Mouse (Mus musculus): ENCODE measurements at regions not wholly inside any gene's neighbourhood (a gene's known extent, or its start where the extent isn't known, plus 50 kb on each side); places are given as distances from the start of the nearest gene placed in this dataset.

DNA sequence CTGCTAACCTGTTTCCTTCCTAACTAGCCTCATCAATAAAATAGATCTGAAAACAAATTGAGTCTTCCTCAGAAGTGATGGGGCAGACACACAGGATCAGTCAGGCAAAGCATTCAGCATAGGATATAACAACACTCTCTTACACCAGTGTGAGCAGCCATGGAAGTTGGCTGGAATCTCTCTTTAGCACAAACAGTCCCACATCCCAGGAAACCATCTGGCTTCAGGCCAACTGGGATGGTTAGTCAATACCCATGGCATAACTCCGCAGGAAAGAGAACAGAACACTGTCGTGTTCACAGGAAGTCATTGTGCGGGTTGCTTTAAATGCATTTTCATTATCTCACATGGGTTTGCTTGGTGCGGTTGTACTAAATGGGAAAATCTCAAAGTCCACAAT, 256.2 kb upstream of the Rag2 start:
- DNase-seq (ENCODE audit: low spot score), result peak; percentile 4

DNA sequence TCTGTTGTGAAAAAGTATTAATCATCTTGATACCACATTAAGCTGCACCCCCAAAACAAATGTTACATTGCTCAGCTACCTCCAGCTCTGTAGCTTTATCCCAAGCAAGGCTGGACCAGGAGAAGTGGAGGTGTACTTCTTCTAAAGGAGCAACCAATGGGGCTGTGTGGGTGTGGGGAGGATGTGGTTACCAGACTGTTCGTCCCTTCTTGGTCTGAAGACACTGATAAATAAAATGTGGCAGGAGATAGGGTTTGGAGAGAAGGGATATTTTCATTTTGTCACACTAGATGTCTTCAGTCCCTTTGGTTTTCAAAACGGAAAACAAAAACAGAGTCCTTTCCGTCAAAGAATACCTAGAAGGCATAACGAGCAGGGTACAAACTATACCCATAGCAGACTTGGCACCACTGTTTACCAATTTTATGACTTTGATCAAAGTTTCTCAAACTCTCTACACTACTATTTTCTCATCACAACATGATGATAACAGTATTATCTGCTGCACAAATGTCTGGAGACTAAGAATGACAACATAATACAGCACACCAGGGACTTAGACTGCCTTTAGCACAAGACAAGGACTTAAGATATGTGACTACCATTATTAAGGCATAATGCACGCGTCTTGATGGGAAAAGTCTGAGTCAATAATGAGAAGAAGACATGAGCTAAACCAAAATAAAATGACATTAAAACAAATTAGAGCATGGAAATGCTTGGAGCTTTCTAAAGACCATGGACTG, 253.4 kb upstream of the Rag2 start:
- no peak for DNase-seq (ENCODE audit: low spot score)

GRCm38 (mm10) chr2:101371834-101372493, 252.6 kb upstream of the Rag2 start:
- no peak for DNase-seq (ENCODE audit: low spot score)

- DNase-seq (ENCODE audit: low spot score), result no peak
Observed at GRCm38 (mm10) chr2:101380595-101380994, 243.9 kb upstream of the Rag2 start.

GRCm38 (mm10) chr2:101415002-101415401, 209.5 kb upstream of the Rag2 start:
- no peak for DNase-seq (ENCODE audit: low spot score)

DNA sequence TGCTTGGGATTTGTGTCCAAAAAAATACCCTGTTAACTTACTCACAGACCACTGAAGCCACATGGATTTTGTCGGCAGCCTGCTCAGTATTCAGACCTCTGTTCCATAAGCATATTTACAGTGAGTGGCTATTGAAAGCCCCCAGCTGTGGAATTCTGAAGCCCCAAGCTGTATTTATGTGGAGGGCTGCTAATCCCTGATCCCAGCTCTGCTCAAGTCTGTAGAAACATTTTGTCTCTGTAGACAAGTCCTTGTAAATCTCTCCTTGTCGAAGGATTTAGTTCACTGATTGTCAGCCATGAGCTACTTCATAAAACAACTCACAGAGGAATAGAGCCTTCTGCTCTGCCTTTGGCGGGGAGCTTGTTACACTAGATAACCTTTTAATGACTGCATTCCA, 207.8 kb upstream of the Rag2 start:
- DNase-seq (ENCODE audit: low spot score), result no peak

GRCm38 (mm10) chr2:101433141-101433895, 191.2 kb upstream of the Rag2 start:
- no peak for DNase-seq (ENCODE audit: low spot score)

DNA sequence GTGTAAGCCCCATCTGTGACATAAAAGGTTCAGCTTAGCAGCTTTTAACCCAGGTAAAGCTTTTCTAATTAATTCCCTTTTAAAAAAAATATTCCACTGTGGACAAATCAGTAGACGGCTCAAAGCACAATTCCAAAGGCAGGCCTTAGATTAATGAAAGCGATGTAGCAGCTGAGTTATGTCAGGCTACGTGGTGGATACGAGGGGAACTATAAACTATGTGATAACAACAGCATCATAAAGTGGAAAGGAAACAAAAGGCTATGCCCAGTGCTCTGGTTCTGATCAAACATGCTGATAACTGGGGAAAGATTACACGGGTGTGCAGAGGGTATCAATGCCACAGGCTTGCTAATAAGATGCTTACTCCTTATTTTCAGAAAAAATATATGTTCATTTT, 184.3 kb upstream of the Rag2 start:
- no peak for DNase-seq (ENCODE audit: low spot score)

DNA sequence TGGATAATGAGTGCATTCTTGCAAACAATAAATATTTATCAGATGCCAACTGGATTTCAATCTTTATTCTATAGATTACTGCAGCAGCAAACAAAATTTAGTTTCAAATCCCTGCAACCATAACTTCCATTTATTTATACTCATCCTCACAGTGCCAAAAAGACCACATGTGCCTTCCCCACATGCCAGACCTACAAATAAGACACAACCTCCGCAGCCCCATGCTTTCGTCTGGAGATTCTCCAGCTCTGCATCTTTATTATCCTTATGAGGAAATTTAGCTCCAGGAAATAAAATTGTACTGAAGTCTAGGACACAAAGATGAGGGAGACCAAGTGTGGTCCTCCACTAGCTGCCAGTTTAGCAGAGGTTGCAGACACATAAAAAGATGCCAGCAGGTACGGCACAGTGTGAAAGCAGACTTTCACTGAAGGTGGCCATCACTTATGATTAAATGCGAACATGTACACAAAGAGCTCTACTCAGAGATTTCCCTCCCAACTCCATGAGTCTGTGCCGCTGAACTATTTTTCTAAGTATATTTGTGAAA, 183.4 kb upstream of the Rag2 start:
- peak; percentile 21 for DNase-seq (ENCODE audit: low spot score)

DNA sequence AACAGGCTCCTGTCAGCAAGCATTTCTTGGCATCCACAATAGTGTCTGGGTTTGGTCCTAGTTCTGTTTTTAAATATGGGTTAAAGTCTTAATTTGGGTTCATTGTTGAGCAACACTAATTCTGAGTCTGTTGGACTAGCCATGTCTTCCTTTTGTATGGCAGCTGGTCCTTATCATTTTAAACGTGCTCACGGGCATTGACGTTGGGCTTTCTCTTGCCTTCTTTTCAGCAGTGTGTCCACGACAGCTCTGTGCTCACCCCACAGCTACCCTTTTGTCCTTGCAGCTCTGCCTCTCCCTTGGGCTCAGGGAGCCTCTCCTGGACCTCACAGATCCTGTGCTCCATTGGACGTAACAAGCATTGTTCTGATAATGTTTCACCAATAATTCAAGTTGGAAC, 168.9 kb upstream of the Rag2 start:
- DNase-seq (ENCODE audit: low spot score), result no peak

- DNase-seq (ENCODE audit: low spot score), result no peak
Observed at GRCm38 (mm10) chr2:101458959-101459358, 165.6 kb upstream of the Rag2 start.

- DNase-seq (ENCODE audit: low spot score), result peak; percentile 30
Observed at GRCm38 (mm10) chr2:101462450-101462849, 162.1 kb upstream of the Rag2 start.

- no peak for DNase-seq (ENCODE audit: low spot score)
Observed at GRCm38 (mm10) chr2:101464291-101465140, 160.0 kb upstream of the Rag2 start.

- DNase-seq (ENCODE audit: low spot score), result no peak
Observed at GRCm38 (mm10) chr2:101470569-101471100, 153.9 kb upstream of the Rag2 start.

GRCm38 (mm10) chr2:101472449-101473115, 151.9 kb upstream of the Rag2 start:
- DNase-seq (ENCODE audit: low spot score), result peak; percentile 87

DNA sequence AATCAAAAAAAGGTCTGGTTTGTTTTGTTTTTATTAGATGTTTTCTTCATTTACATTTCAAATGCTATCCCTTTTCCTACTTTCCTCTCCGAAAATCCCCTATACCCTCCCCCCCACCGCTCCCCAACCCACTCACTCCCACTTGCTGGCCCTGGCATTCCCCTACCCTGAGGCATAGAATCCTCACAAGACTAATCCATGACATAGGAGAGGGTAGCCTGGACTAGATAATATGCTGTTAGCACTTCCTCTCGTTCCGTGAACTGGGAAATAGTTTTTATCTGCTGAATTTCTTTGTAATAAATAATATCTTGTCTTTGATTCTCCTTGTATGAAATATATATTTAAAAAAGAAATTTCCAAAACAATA, 151.4 kb upstream of the Rag2 start:
- no peak for DNase-seq (ENCODE audit: low spot score)

DNA sequence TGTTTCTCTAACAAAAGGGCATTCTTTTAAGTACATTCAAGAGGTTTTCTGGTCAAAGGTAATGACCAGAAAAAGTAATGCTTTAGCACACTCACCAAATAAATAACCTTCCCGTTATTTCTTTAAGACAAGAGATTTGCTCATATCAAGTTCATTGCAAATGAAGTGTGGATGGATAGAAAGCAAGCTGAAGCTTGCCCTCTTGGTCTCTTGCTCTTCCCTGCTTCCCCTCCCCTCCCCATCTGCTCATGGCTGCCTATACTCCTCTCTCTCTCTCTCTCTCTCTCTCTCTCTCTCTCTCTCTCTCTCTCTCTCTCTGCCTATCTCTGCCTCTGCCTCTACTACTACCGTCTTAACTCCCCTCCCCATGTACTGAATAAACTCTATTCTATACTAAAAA, 147.7 kb upstream of the Rag2 start:
- no peak for DNase-seq (ENCODE audit: low spot score)

GRCm38 (mm10) chr2:101490207-101490606, 134.3 kb upstream of the Rag2 start:
- DNase-seq (ENCODE audit: low spot score), result no peak

DNA sequence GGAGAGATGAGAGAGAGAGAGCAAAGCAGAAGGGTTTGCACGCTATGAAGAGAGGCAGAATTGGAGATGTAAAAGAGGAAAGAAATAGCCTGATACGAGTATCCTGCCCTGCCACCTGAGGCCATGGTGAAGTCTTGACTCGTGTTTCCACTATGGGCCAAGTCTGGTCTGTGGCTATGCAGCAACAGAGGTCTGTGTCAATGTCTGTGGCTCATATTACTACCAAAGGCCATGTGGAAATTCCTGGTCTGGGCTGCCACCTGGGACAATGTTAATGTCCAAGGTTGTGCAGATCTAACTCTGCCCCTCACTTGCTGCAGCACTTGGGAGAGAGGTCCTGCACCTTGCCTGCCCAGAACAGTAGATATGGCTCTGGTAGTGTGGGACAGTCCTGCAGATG, 132.8 kb upstream of the Rag2 start:
- no peak for DNase-seq (ENCODE audit: low spot score)

GRCm38 (mm10) chr2:101508116-101508515, 116.4 kb upstream of the Rag2 start:
- DNase-seq (ENCODE audit: low spot score), result no peak

All from layer of hippocampus, adult 11-12 months (tissue).